Mouse (Mus musculus): ENCODE measurements at regions not wholly inside any gene's neighbourhood (a gene's known extent, or its start where the extent isn't known, plus 50 kb on each side); places are given as distances from the start of the nearest gene placed in this dataset.

- WGBS: 59% methylated on average over 3 of the region's 3 CpGs
- ATAC-seq (ENCODE audit: insufficient read depth, low read depth): no peak
These were observed 72.6 kb upstream of the Adcy1 start for GRCm38 (mm10) chr11:6990711-6991110.

GRCm38 (mm10) chr11:6988884-6989824 is 74.1 kb upstream of the Adcy1 start:
- Histone ChIP-seq H3K36me3 (replicated peaks; ENCODE audit: control insufficient read depth, insufficient read depth, low read length) (no peaks in the 10 kb centered on the region), H3K27ac (ENCODE audit: low read depth) (no peak overlapping the region), H3K9ac (replicated peaks; ENCODE audit: low read depth, low read length) (no peak overlapping the region), H3K9me3 (replicated peaks; ENCODE audit: control insufficient read depth, low read length) (no peaks in the 10 kb centered on the region), H3K27me3 (ENCODE audit: control insufficient read depth, insufficient read depth, low read length) (no peaks in the 10 kb centered on the region), H3K4me2 (ENCODE audit: low read depth, low read length) (no peak overlapping the region), H3K4me1 (ENCODE audit: control insufficient read depth, insufficient read depth) (no peaks in the 10 kb centered on the region), H3K4me3 (ENCODE audit: low read depth, low read length) (no peak overlapping the region)
- ATAC-seq (ENCODE audit: insufficient read depth, low read depth) (no peak), DNase-seq (ENCODE audit: low spot score) (no peak)
- TF ChIP-seq CTCF (IDR thresholded peaks at IDR 0.05; ENCODE audit: low read depth) (no peak), EP300 (IDR thresholded peaks at IDR 0.05; ENCODE audit: low read depth) (no peak)
- WGBS: 76% methylated on average over 8 of the region's 8 CpGs

More at GRCm38 (mm10) chr11:6990711-6991110, 72.6 kb upstream of the Adcy1 start:
- no peak for DNase-seq (ENCODE audit: low spot score)
- Histone ChIP-seq H3K4me1 (ENCODE audit: control insufficient read depth, insufficient read depth) (no peaks in the 10 kb centered on the region), H3K9me3 (replicated peaks; ENCODE audit: control insufficient read depth, low read length) (no peaks in the 10 kb centered on the region), H3K4me3 (ENCODE audit: low read depth, low read length) (no peak overlapping the region), H3K27ac (ENCODE audit: low read depth) (no peak overlapping the region), H3K4me2 (ENCODE audit: low read depth, low read length) (no peak overlapping the region), H3K36me3 (replicated peaks; ENCODE audit: control insufficient read depth, insufficient read depth, low read length) (no peaks in the 10 kb centered on the region), H3K9ac (replicated peaks; ENCODE audit: low read depth, low read length) (no peak overlapping the region), H3K27me3 (ENCODE audit: control insufficient read depth, insufficient read depth, low read length) (no peaks in the 10 kb centered on the region)
- TF ChIP-seq CTCF (IDR thresholded peaks at IDR 0.05; ENCODE audit: low read depth): no peak
- TF ChIP-seq EP300 (IDR thresholded peaks at IDR 0.05; ENCODE audit: low read depth): no peak

- H3K4me3 ChIP-seq (ENCODE audit: low read depth, low read length): no peak overlapping the region
- TF ChIP-seq CTCF (IDR thresholded peaks at IDR 0.05; ENCODE audit: low read depth): no peak
- no peak overlapping the region for H3K4me2 ChIP-seq (ENCODE audit: low read depth, low read length)
- 59% methylated on average over 2 of the region's 2 CpGs for WGBS
- H3K4me1 ChIP-seq (ENCODE audit: control insufficient read depth, insufficient read depth): no peaks in the 10 kb centered on the region
- H3K27ac ChIP-seq (ENCODE audit: low read depth): no peak overlapping the region
- no peak overlapping the region for H3K9ac ChIP-seq (replicated peaks; ENCODE audit: low read depth, low read length)
- H3K36me3 ChIP-seq (replicated peaks; ENCODE audit: control insufficient read depth, insufficient read depth, low read length): no peaks in the 10 kb centered on the region
- no peaks in the 10 kb centered on the region for H3K27me3 ChIP-seq (ENCODE audit: control insufficient read depth, insufficient read depth, low read length)
- no peak for ATAC-seq (ENCODE audit: insufficient read depth, low read depth)
- DNase-seq (ENCODE audit: low spot score): no peak
- H3K9me3 ChIP-seq (replicated peaks; ENCODE audit: control insufficient read depth, low read length): no peaks in the 10 kb centered on the region
These were observed 75.3 kb upstream of the Adcy1 start for GRCm38 (mm10) chr11:6987995-6988394.

- ATAC-seq (ENCODE audit: insufficient read depth, low read depth) (no peak), DNase-seq (ENCODE audit: low spot score) (no peak)
- 61% methylated on average over 1 of the region's 1 CpGs for WGBS
- Histone ChIP-seq H3K27me3 (ENCODE audit: control insufficient read depth, insufficient read depth, low read length) (no peaks in the 10 kb centered on the region), H3K4me1 (ENCODE audit: control insufficient read depth, insufficient read depth) (no peaks in the 10 kb centered on the region), H3K9ac (replicated peaks; ENCODE audit: low read depth, low read length) (no peak overlapping the region), H3K4me2 (ENCODE audit: low read depth, low read length) (no peak overlapping the region), H3K36me3 (replicated peaks; ENCODE audit: control insufficient read depth, insufficient read depth, low read length) (no peaks in the 10 kb centered on the region), H3K27ac (ENCODE audit: low read depth) (no peak overlapping the region), H3K9me3 (replicated peaks; ENCODE audit: control insufficient read depth, low read length) (no peaks in the 10 kb centered on the region), H3K4me3 (ENCODE audit: low read depth, low read length) (no peak overlapping the region)
- no peak for TF ChIP-seq EP300 (IDR thresholded peaks at IDR 0.05; ENCODE audit: low read depth)
- TF ChIP-seq CTCF (IDR thresholded peaks at IDR 0.05; ENCODE audit: low read depth): no peak
These were observed 76.2 kb upstream of the Adcy1 start for GRCm38 (mm10) chr11:6987105-6987504.

- no peak overlapping the region for H3K9ac ChIP-seq (replicated peaks; ENCODE audit: low read depth, low read length)
- H3K9me3 ChIP-seq (replicated peaks; ENCODE audit: control insufficient read depth, low read length): no peaks in the 10 kb centered on the region
- H3K4me3 ChIP-seq (ENCODE audit: low read depth, low read length): no peak overlapping the region
- no peaks in the 10 kb centered on the region for H3K27me3 ChIP-seq (ENCODE audit: control insufficient read depth, insufficient read depth, low read length)
- no peak for ATAC-seq (ENCODE audit: insufficient read depth, low read depth)
- no peaks in the 10 kb centered on the region for H3K4me1 ChIP-seq (ENCODE audit: control insufficient read depth, insufficient read depth)
- H3K4me2 ChIP-seq (ENCODE audit: low read depth, low read length): no peak overlapping the region
- no peak overlapping the region for H3K27ac ChIP-seq (ENCODE audit: low read depth)
- no peaks in the 10 kb centered on the region for H3K36me3 ChIP-seq (replicated peaks; ENCODE audit: control insufficient read depth, insufficient read depth, low read length)
- DNase-seq (ENCODE audit: low spot score): no peak
- WGBS: 85% methylated on average over 7 of the region's 7 CpGs
- TF ChIP-seq EP300 (IDR thresholded peaks at IDR 0.05; ENCODE audit: low read depth) (no peak), CTCF (IDR thresholded peaks at IDR 0.05; ENCODE audit: low read depth) (no peak)
These were observed 81.2 kb upstream of the Adcy1 start for GRCm38 (mm10) chr11:6982076-6982475.
